Mouse (Mus musculus) hindbrain, embryonic 15.5 days (tissue): ENCODE data around the gene Arhgef10l. TPM values are rescaled to one million over a fixed set of nuclear protein-coding genes. Genes with fewer than 3 reads are reported as not detected.

ENCODE experiments used
- ATAC-seq: fragments of 200-750 bp; cut with Nextera tagmentation; 2 replicates; pipeline ENCODE4 v1.8.0; 2017; ENCODE audit warnings: low read depth, moderate number of reproducible peaks, moderate TSS enrichment; ENCODE audit not compliant: low FRiP score
- H3K27ac ChIP-seq: fragments of 300-500 bp; sonication (generic); replicated peaks from 2 replicates; pipeline ENCODE4 v1.5.1; 2015; ENCODE audit warnings: mild to moderate bottlenecking, inconsistent platforms
- H3K27me3 ChIP-seq: fragments of 300-500 bp; sonication (generic); 2 replicates; pipeline ENCODE4 v1.6.1; 2015; ENCODE audit warnings: control low read depth, inconsistent platforms
- H3K36me3 ChIP-seq: fragments of 300-500 bp; sonication (generic); 2 replicates; pipeline ENCODE4 v1.6.1; 2015; ENCODE audit warnings: control low read depth, inconsistent platforms
- H3K4me1 ChIP-seq: fragments of 300-500 bp; sonication (generic); replicated peaks from 2 replicates; pipeline ENCODE4 v1.6.1; 2015; ENCODE audit warnings: control low read depth, inconsistent platforms
- H3K4me2 ChIP-seq: fragments of 300-500 bp; sonication (generic); 2 replicates; pipeline ENCODE4 v1.6.1; 2015; ENCODE audit warnings: moderate library complexity, mild to moderate bottlenecking, inconsistent platforms
- H3K4me3 ChIP-seq: fragments of 300-500 bp; sonication (generic); 2 replicates; pipeline ENCODE4 v1.5.1; 2015; ENCODE audit warnings: mild to moderate bottlenecking, inconsistent platforms
- H3K9ac ChIP-seq: fragments of 300-500 bp; sonication (generic); 2 replicates; pipeline ENCODE4 v1.6.1; 2015; ENCODE audit warnings: inconsistent platforms
- H3K9me3 ChIP-seq: fragments of 300-500 bp; sonication (generic); 2 replicates; pipeline ENCODE4 v1.6.1; 2016; ENCODE audit warnings: control low read depth, inconsistent platforms
- WGBS: fragments of 180-500 bp; shearing (Covaris S2); methylation state at CpG from one replicate; pipeline ENCODE4 v1.1.7; 2015; 5-methylcytosine and 5-hydroxymethylcytosine counted together
- polyA plus RNA-seq: library from polyadenylated mRNA; unstranded; fragments of >200 nt; fragmentation: Nextera tagmentation; extraction: Ambion mirVana; gene quantifications from 2 replicates; pipeline ENCODE4 v1.2.1, GENCODE M21; 2015

Gene Arhgef10l
- 26.2 and 28.2 TPM in 2 replicates for polyA plus RNA-seq

- Histone ChIP-seq H3K4me1 (no peaks in the 10 kb centered on the region), H3K9me3 (no peaks in the 10 kb centered on the region), H3K27ac (no peak within 1 kb of the TSS), H3K36me3 (no peaks in the 10 kb centered on the region), H3K27me3 (no peaks in the 10 kb centered on the region), H3K9ac (no peak within 1 kb of the TSS), H3K4me3 (no peak within 1 kb of the TSS), H3K4me2 (no peak within 1 kb of the TSS)
- no peak for ATAC-seq
- 69% methylated on average over 11 of the region's 11 CpGs for WGBS
Measured at GRCm38 (mm10) chr4:140665760-140666159, at the start of gene Arhgef10l. Gene Arhgef10l (minus strand): TSS chr4:140666012.

GRCm38 (mm10) chr4:140714586-140714985, 48.8 kb upstream of the Arhgef10l start:
- peaks cover 69% of the 10 kb centered on the region for H3K36me3 ChIP-seq
- no peaks in the 10 kb centered on the region for H3K27me3 ChIP-seq
- ATAC-seq = no peak
- no peak overlapping the region for H3K4me3 ChIP-seq
- 77% methylated on average over 5 of the region's 5 CpGs for WGBS
- no peak overlapping the region for H3K4me2 ChIP-seq
- no peak overlapping the region for H3K9ac ChIP-seq
- H3K9me3 ChIP-seq = no peaks in the 10 kb centered on the region
- peak overlapping the region; percentile 74 for H3K27ac ChIP-seq
- H3K4me1 ChIP-seq = peaks cover 20% of the 10 kb centered on the region

DNA sequence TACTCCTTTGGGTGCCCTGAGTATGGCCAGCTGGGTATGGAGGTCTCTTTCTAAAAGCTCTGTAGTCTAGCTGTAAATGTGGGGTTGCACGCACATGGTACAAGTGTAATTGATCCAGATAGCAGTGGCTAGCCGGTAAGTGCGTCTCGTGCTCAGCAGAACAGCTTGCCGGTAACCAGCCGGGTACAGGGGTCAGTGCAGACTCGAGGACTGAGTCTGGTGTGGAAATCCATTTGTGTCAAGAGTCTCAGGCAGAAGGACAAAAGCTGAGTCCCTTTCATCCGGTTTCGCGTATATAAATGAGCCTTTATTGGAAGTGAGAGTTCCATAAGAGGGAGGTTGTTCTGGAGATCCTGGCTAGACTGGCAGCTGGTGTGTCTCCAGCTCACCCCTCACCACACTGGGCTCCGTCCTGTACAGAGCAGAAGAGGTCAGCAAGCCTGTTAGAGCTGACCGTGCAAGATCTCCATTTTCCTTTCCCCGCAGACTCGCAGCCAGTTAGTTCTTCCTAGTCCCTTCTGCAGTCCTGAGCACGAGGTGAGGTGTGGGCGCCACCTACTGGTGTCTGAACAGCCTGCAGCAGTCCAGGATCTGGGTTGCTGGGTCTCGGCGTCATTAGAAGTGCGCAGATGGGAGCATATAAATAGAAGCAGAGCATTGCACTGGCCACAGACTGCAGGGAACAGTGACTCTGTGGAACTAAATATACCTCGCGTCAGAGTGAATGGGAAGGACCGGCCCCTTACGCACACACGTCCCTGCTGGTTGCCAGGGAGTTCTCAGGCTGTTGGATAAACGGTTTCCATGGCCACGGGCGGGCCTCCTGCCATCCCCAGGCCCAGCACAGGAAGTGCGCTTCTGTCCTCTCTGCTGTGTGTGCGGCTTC, 47.9 kb upstream of the Arhgef10l start:
- peaks cover 65% of the 10 kb centered on the region for H3K36me3 ChIP-seq
- no peaks in the 10 kb centered on the region for H3K9me3 ChIP-seq
- H3K4me2 ChIP-seq = 0 out of 2 replicates have a peak overlapping the region, but pooled peaks have one; percentile 2
- 23% methylated on average over 29 of the region's 29 CpGs for whole genome bisulfite sequencing
- H3K27me3 ChIP-seq = no peaks in the 10 kb centered on the region
- H3K9ac ChIP-seq = no peak overlapping the region
- H3K4me1 ChIP-seq = peaks cover 22% of the 10 kb centered on the region
- peak; percentile 90 for ATAC-seq
- peak overlapping the region; percentile 74 for H3K27ac ChIP-seq
- no peak overlapping the region for H3K4me3 ChIP-seq

GRCm38 (mm10) chr4:140711360-140711759, 45.5 kb upstream of the Arhgef10l start:
- Histone ChIP-seq H3K27ac (no peak overlapping the region), H3K36me3 (peaks cover 53% of the 10 kb centered on the region), H3K9ac (no peak overlapping the region), H3K4me3 (no peak overlapping the region), H3K27me3 (no peaks in the 10 kb centered on the region), H3K9me3 (no peaks in the 10 kb centered on the region), H3K4me1 (peaks cover 28% of the 10 kb centered on the region), H3K4me2 (no peak overlapping the region)
- WGBS = 66% methylated on average over 5 of the region's 5 CpGs
- ATAC-seq = no peak

DNA sequence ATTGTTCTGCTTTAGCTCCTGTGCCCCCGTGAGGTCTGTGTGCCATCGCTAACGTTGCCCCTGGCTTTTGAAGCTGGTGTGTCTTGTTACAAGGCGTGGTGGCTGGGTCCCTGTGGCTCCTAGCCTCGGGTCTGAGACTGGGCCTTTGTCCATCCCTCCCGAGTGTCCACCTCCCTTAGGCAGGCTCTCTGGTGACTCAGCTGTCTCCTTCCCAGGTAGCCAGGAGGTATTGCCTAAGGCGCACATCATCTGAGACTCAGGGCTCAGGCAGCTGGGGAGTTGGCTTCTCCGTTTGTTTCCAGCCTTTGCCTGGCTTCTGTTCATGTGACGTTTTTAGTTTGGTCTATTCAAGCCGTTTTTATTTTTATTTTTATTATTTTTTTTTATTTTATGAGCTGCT, 45.0 kb upstream of the Arhgef10l start:
- Histone ChIP-seq H3K9me3 (no peaks in the 10 kb centered on the region), H3K36me3 (peaks cover 47% of the 10 kb centered on the region), H3K9ac (no peak overlapping the region), H3K4me2 (no peak overlapping the region), H3K4me3 (no peak overlapping the region), H3K27me3 (no peaks in the 10 kb centered on the region), H3K4me1 (peaks cover 28% of the 10 kb centered on the region), H3K27ac (no peak overlapping the region)
- no peak for ATAC-seq
- WGBS = 74% methylated on average over 10 of the region's 10 CpGs

- Histone ChIP-seq H3K36me3 (peaks cover 42% of the 10 kb centered on the region), H3K9ac (no peak overlapping the region), H3K9me3 (no peaks in the 10 kb centered on the region), H3K27me3 (no peaks in the 10 kb centered on the region), H3K4me2 (no peak overlapping the region), H3K4me3 (no peak overlapping the region), H3K4me1 (peaks cover 30% of the 10 kb centered on the region), H3K27ac (no peak overlapping the region)
- WGBS = 90% methylated on average over 10 of the region's 10 CpGs
- no peak for ATAC-seq
Measured at GRCm38 (mm10) chr4:140709617-140710016, 43.8 kb upstream of the Arhgef10l start.

DNA sequence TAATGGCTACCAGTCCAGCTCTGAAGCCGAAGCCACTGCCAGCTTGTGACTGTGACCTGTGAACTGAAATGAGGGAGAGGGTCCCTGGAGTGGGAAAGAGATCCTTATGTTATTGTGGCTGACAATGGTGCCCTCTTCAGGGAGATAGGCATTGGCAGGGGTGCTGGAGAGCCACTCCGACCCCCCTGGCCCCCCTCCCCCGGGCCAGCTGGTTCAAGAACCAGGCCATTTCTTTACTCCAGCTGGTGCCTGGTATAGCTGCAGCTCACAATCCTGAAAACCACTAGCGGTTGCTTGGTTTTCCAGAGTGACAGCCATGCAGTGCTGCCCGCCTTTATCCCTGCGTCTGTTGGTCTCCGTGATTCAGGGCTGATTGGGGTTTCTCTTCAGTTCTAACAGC, 43.3 kb upstream of the Arhgef10l start:
- no peaks in the 10 kb centered on the region for H3K27me3 ChIP-seq
- peaks cover 42% of the 10 kb centered on the region for H3K36me3 ChIP-seq
- no peak overlapping the region for H3K9ac ChIP-seq
- no peak overlapping the region for H3K4me2 ChIP-seq
- H3K4me3 ChIP-seq = no peak overlapping the region
- H3K27ac ChIP-seq = no peak overlapping the region
- peaks cover 30% of the 10 kb centered on the region for H3K4me1 ChIP-seq
- H3K9me3 ChIP-seq = no peaks in the 10 kb centered on the region
- no peak for ATAC-seq
- WGBS = 66% methylated on average over 7 of the region's 7 CpGs

- WGBS = 84% methylated on average over 18 of the region's 18 CpGs
- Histone ChIP-seq H3K4me2 (no peak overlapping the region), H3K4me3 (no peak overlapping the region), H3K27me3 (no peaks in the 10 kb centered on the region), H3K27ac (no peak overlapping the region), H3K36me3 (peaks cover 42% of the 10 kb centered on the region), H3K9ac (no peak overlapping the region), H3K9me3 (no peaks in the 10 kb centered on the region), H3K4me1 (peaks cover 30% of the 10 kb centered on the region)
- ATAC-seq = no peak
Measured at GRCm38 (mm10) chr4:140708297-140708927, 42.6 kb upstream of the Arhgef10l start.

GRCm38 (mm10) chr4:140707615-140708014, 41.8 kb upstream of the Arhgef10l start:
- peaks cover 35% of the 10 kb centered on the region for H3K36me3 ChIP-seq
- H3K27ac ChIP-seq = no peak overlapping the region

GRCm38 (mm10) chr4:140704166-140704565, 38.4 kb upstream of the Arhgef10l start:
- Histone ChIP-seq H3K4me3 (peak overlapping the region; percentile 74; the same call in 1 of the 2 replicates), H3K4me2 (peak overlapping the region; percentile 94), H3K4me1 (peaks cover 49% of the 10 kb centered on the region), H3K9ac (no peak overlapping the region; the same call in 1 of the 2 replicates), H3K36me3 (peaks cover 10% of the 10 kb centered on the region; the same call in 1 of the 2 replicates), H3K27ac (peak overlapping the region; percentile 88; the same call in 1 of the 2 replicates), H3K9me3 (no peaks in the 10 kb centered on the region), H3K27me3 (peaks cover 6% of the 10 kb centered on the region; the same call in 1 of the 2 replicates)
- no peak for ATAC-seq
- 39% methylated on average over 4 of the region's 4 CpGs for WGBS

More at GRCm38 (mm10) chr4:140707615-140708014, 41.8 kb upstream of the Arhgef10l start:
- Histone ChIP-seq H3K9ac (no peak overlapping the region), H3K4me3 (no peak overlapping the region), H3K4me2 (no peak overlapping the region), H3K4me1 (peaks cover 29% of the 10 kb centered on the region), H3K9me3 (no peaks in the 10 kb centered on the region), H3K27me3 (no peaks in the 10 kb centered on the region)
- no peak for ATAC-seq
- 82% methylated on average over 4 of the region's 4 CpGs for WGBS

- Histone ChIP-seq H3K9me3 (no peaks in the 10 kb centered on the region), H3K36me3 (peaks cover 6% of the 10 kb centered on the region; the same call in 1 of the 2 replicates), H3K4me1 (peaks cover 48% of the 10 kb centered on the region), H3K27ac (peak overlapping the region; percentile 88), H3K27me3 (peaks cover 11% of the 10 kb centered on the region), H3K9ac (peak overlapping the region; percentile 78), H3K4me3 (peak overlapping the region; percentile 74), H3K4me2 (peak overlapping the region; percentile 94)
- ATAC-seq = no peak
- WGBS = 4% methylated on average over 8 of the region's 8 CpGs
Measured at GRCm38 (mm10) chr4:140703636-140704035, 37.8 kb upstream of the Arhgef10l start.
